ENCODE assay signal across 11 mouse cellular contexts in genomic region chr7:16639028-16639427, GRCm38 (mm10). TPM values are rescaled to one million over a fixed set of nuclear protein-coding genes. Genes with fewer than 3 reads are reported as not detected.
DNase-seq lines count a peak whose midpoint lies in the region; ATAC-seq and TF ChIP-seq lines count a peak whose summit lies in the region.
"Had no signal": no experiment of that assay in that cellular context is flagged by ENCODE, and none has a peak within 500 bp of the region (broad histone marks: within the 10 kb centered on the region; RNA-seq: fewer than 3 reads in every experiment).

No protein-coding gene starts in this region.

- intact Hi-C loops in heart, adult 2 months (cut with DNase I), result no loop called here

- no peak for TF ChIP-seq CTCF in heart, adult 2 months (IDR thresholded peaks at IDR 0.05)

- H3K4me3 ChIP-seq in heart, adult 2 months, result no peak overlapping the region
- H3K4me3 ChIP-seq in heart, embryonic 11.5 days (ENCODE audit: low read depth, low read length), result no peak overlapping the region
- no peak overlapping the region for H3K4me3 ChIP-seq in heart, embryonic 16.5 days (ENCODE audit: low read length)
- H3K4me3 ChIP-seq: erythroblast, embryonic 14.5 days had no signal

- 0 out of 2 replicates have a peak, but pooled peaks have one; percentile 68 for TF ChIP-seq EP300 in heart, adult 2 months (IDR thresholded peaks at IDR 0.05; ENCODE audit: insufficient read depth, low read depth, low read length)

- WGBS in heart, adult 2 months, result 7% methylated on average over 3 of the region's 3 CpGs
- WGBS in heart, embryonic 11.5 days (ENCODE audit: insufficient replicate concordance), result 64% methylated on average over 3 of the region's 3 CpGs
- WGBS in heart, embryonic 16.5 days, result 27% methylated on average over 3 of the region's 3 CpGs

- DNase-seq in heart, adult 2 months, result peak; percentile 75 to 82
- DNase-seq in urinary bladder, postnatal 4 days (ENCODE audit: low spot score in 2 of 2), result peak; percentile 36 to 63
- DNase-seq in urinary bladder, postnatal 10 days (ENCODE audit: low spot score), result no peak
- peak; percentile 78 for DNase-seq in testis, postnatal 10 days (ENCODE audit: low spot score)
- no peak for DNase-seq in left cerebral cortex, adult 8-10 months (ENCODE audit: low spot score in 2 of 2)
- DNase-seq in frontal cortex, postnatal 25 days (ENCODE audit: low spot score in 2 of 2), result no peak

- peaks cover 2% of the 10 kb centered on the region; the same call in 1 of the 2 replicates for H3K4me1 ChIP-seq in heart, adult 2 months (ENCODE audit: control insufficient read depth, insufficient read depth, low read length)
- H3K4me1 ChIP-seq in heart, embryonic 11.5 days (ENCODE audit: control insufficient read depth, insufficient read depth, low read length), result no peaks in the 10 kb centered on the region
- H3K4me1 ChIP-seq in heart, embryonic 16.5 days (ENCODE audit: control insufficient read depth, insufficient read depth, low read length), result peaks cover 15% of the 10 kb centered on the region

- H3K4me2 ChIP-seq in heart, embryonic 11.5 days, result no peak overlapping the region
- no peak overlapping the region for H3K4me2 ChIP-seq in heart, embryonic 16.5 days (ENCODE audit: low read depth, low read length)

- no peaks in the 10 kb centered on the region for H3K36me3 ChIP-seq in heart, adult 2 months (ENCODE audit: control insufficient read depth, insufficient read depth, low read length)
- H3K36me3 ChIP-seq in heart, embryonic 11.5 days (ENCODE audit: control insufficient read depth, insufficient read depth, low read length), result no peaks in the 10 kb centered on the region
- no peaks in the 10 kb centered on the region for H3K36me3 ChIP-seq in heart, embryonic 16.5 days (ENCODE audit: control insufficient read depth, insufficient read depth)

- no peaks in the 10 kb centered on the region for H3K79me2 ChIP-seq in heart, adult 2 months (replicated peaks; ENCODE audit: control insufficient read depth, insufficient read depth, low read length)

- TF ChIP-seq POLR2A in heart, adult 2 months (IDR thresholded peaks at IDR 0.05; ENCODE audit: insufficient read depth, low read depth, low read length), result no peak

- H3K27ac ChIP-seq in heart, adult 2 months, result peak overlapping the region; percentile 32; the same call in 1 of the 2 replicates
- H3K27ac ChIP-seq in heart, embryonic 11.5 days (ENCODE audit: low read depth, low read length), result no peak overlapping the region
- H3K27ac ChIP-seq in heart, embryonic 16.5 days (ENCODE audit: low read length), result peak overlapping the region; percentile 75

- no peak for ATAC-seq in heart, embryonic 11.5 days (replicated peaks; ENCODE audit: insufficient number of reproducible peaks, low FRiP score, low TSS enrichment)
- ATAC-seq in heart, embryonic 16.5 days (replicated peaks; ENCODE audit: extremely low read depth, insufficient read depth, low FRiP score), result peak; percentile 62
- ATAC-seq: Patski had no signal

- H3K27me3 ChIP-seq in heart, adult 2 months (ENCODE audit: control insufficient read depth, insufficient read depth, low read length), result no peaks in the 10 kb centered on the region
- no peaks in the 10 kb centered on the region for H3K27me3 ChIP-seq in heart, embryonic 11.5 days (ENCODE audit: control insufficient read depth, insufficient read depth, low read length)
- H3K27me3 ChIP-seq in heart, embryonic 16.5 days (ENCODE audit: control insufficient read depth, insufficient read depth, low read length), result no peaks in the 10 kb centered on the region
- H3K27me3 ChIP-seq: Patski had no signal

- H3K9ac ChIP-seq in heart, adult 2 months (ENCODE audit: low read depth, low read length), result no peak overlapping the region
- no peak overlapping the region for H3K9ac ChIP-seq in heart, embryonic 11.5 days (ENCODE audit: low read depth, low read length)
- H3K9ac ChIP-seq in heart, embryonic 16.5 days (ENCODE audit: low read length), result no peak overlapping the region

- H3K9me3 ChIP-seq in heart, embryonic 11.5 days (replicated peaks; ENCODE audit: control insufficient read depth, low read length), result no peaks in the 10 kb centered on the region
- H3K9me3 ChIP-seq in heart, embryonic 16.5 days (replicated peaks; ENCODE audit: control insufficient read depth, low read length), result peaks cover 7% of the 10 kb centered on the region

RNA-seq across cellular contexts. Expression of gene Arhgap35, which starts 24.2 kb away (rescaled TPM):
- total RNA-seq in heart, adult 2 months (2021), result 10 to 100 TPM; 32.5 to 33.8 TPM
- 15.6 and 22.9 TPM in 2 replicates for polyA plus RNA-seq in heart, adult 2 months (2012; rRNA removed)
- 15.9 and 17.2 TPM in 2 replicates for polyA plus RNA-seq in heart, embryonic 11.5 days (2014; fragmentation: Nextera tagmentation; extraction: Ambion mirVana)
- 12.9 and 16.0 TPM in 2 replicates for polyA plus RNA-seq in heart, embryonic 16.5 days (2015; fragmentation: Nextera tagmentation; extraction: Ambion mirVana)
- total RNA-seq in left cerebral cortex, adult 8-10 months (2022), result 100 to 1,000 TPM; 121 to 138 (median 127) TPM

RNA-seq across cellular contexts. Expression of gene Ceacam15, which starts 36.5 kb away (rescaled TPM):
- total RNA-seq in heart, adult 2 months (2021), result not detected
- polyA plus RNA-seq in heart, adult 2 months (2012; rRNA removed), result 0.14 TPM in 1 of 2 replicates, not detected in the other
- 0.11 and 0.21 TPM in 2 replicates for polyA plus RNA-seq in heart, embryonic 11.5 days (2014; fragmentation: Nextera tagmentation; extraction: Ambion mirVana)
- 0.86 and 1.0 TPM in 2 replicates for polyA plus RNA-seq in heart, embryonic 16.5 days (2015; fragmentation: Nextera tagmentation; extraction: Ambion mirVana)
- total RNA-seq in left cerebral cortex, adult 8-10 months (2022), result not detected
- polyA plus RNA-seq: erythroblast, embryonic 14.5 days; lung, embryonic 16.5 days; Patski had no signal

Comparison
In these comparisons a context has a peak if more than half of its experiments do, and no peak if none do; other contexts are left out.
1. DNase-seq: peak in heart, adult 2 months (2 of 2), urinary bladder, postnatal 4 days (2 of 2) and testis, postnatal 10 days (single experiment); none in urinary bladder, postnatal 10 days (single experiment), left cerebral cortex, adult 8-10 months (0 of 2) and frontal cortex, postnatal 25 days (0 of 2).